Mouse (Mus musculus): ENCODE measurements around the gene Erich6. TPM values are rescaled to one million over a fixed set of nuclear protein-coding genes. Genes with fewer than 3 reads are reported as not detected.

Erich6 gene
- polyA plus RNA-seq (2017; shearing (Covaris generic)): not detected

DNA sequence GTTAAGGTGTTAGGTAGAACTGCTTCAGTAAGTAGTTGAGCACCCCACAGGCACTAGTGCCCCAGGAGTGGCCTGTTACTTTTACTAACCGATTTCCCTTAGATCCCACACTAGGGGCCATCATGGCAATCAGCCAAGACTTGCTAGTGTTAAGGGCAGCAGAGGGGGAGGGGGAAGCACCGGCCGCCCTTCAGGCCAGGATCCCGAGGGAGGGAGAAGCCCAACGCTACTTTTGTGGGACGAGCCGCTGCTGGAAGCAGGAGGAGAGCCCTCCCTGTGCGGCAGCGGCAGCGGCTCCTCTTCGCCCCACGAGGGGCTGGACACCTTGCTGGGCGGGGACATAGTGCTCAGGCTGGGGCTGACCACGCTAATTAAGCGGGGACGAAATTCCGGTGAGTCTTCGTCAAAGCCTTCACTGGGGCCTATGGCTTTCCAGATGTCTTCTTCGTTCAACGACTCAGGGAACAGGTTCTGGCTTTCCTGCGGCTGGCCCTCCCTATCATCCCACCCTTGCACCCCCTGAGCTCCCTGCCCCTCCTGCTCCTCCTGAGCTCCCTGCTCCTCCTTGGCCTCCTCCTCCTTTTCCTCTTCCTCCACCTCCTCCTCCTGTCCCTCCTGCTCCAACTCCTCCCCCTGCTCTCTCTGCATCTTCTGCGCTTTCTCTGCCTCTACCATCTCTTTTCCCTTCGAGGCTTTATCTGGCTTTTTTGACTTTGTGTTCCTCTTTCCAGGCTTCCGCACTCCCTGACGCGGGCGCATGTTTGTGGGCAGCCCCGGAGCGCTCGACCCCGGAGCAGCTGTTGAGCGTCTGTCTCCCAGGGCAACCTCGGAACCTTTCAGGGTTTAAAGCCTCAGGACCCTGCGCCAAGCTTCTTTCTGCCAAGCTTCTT, at the start of gene Erich6:
TSS of gene Erich6 (minus strand) at position 802 of the 890 bp plus-strand sequence.

DNA sequence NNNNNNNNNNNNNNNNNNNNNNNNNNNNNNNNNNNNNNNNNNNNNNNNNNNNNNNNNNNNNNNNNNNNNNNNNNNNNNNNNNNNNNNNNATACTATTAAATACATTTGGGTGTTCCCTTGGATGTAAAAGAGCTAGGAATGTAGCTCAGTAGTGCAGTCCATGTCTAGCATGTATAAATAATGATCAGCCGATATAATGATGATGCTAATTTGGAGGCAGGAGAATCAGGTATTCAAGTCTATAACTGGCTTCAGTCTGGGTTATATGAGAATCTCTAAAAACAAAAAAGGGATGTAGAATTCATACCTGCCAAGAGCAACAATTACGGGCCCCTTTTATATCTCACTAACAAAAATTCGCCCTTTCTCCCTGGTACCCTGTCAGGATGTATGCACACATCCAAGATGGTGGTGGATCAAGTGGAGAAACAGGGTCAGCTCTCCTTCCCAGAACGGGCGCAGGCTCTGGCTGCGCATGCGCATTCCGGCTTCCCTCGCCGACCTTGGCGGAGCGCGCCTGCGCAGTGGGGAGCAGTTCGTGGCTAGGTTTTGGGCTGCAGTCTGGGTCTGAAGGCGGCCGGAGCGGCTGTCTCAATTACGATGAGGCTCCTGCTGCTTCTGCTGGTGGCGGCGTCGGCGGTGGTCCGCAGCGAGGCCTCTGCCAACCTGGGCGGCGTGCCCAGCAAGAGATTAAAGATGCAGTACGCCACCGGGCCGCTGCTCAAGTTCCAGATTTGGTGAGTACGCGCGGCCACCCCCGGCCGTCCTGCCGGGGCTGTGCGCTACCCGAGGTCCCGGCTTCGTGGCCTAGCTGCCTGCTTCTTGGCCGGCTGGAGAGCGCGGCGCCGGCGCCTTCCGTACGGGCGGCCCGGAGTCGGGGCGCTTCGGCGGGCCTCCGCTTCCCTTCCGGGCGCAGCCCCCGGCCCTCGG, 60.6 kb downstream of the Erich6 start, which contains the start of gene Selenot:
TSS of gene Selenot (plus strand) at position 500 of the 930 bp plus-strand sequence.

Other genes starting within 250 kb of the Erich6 start
- 2.9 TPM for gene Tsc22d2, start 222.5 kb downstream of the Erich6 start, polyA plus RNA-seq (2017; shearing (Covaris generic))
- gene Eif2a, start 111.4 kb downstream of the Erich6 start, polyA plus RNA-seq (2017; shearing (Covaris generic)): 35.7 TPM
- gene Serp1, start 111.3 kb downstream of the Erich6 start, polyA plus RNA-seq (2017; shearing (Covaris generic)): 88.7 TPM
- gene Selenot, start 60.6 kb downstream of the Erich6 start, polyA plus RNA-seq (2017; shearing (Covaris generic)): 33.3 TPM
- gene Siah2, start 55.2 kb upstream of the Erich6 start, polyA plus RNA-seq (2017; shearing (Covaris generic)): 0.76 TPM
- gene Mindy4b-ps, start 185.1 kb upstream of the Erich6 start, polyA plus RNA-seq (2017; shearing (Covaris generic)): not detected
- not detected for gene Clrn1, start 248.1 kb upstream of the Erich6 start, polyA plus RNA-seq (2017; shearing (Covaris generic))